Mouse (Mus musculus) myocyte (in vitro differentiated cells): ENCODE measurements around the gene Tmem219.

Experiments used
- CEBPB ChIP-seq: IDR thresholded peaks from 2 replicates; pipeline ENCODE4 v1.6.1; 2011; ENCODE audit warnings: mild to moderate bottlenecking, moderate library complexity; ENCODE audit not compliant: poor library complexity, insufficient read depth, severe bottlenecking
- E2F4 ChIP-seq: IDR thresholded peaks from one replicate; pipeline ENCODE4 v1.6.1; 2011; ENCODE audit warnings: mild to moderate bottlenecking, control low read depth, moderate library complexity; ENCODE audit not compliant: insufficient read depth
- MAX ChIP-seq: IDR thresholded peaks from one replicate; pipeline ENCODE4 v1.6.1; 2011; ENCODE audit warnings: low read depth, mild to moderate bottlenecking, control low read depth
- MYOG ChIP-seq, 3 experiments: IDR thresholded peaks; one replicate each; pipeline ENCODE4 v1.6.1; 2011; ENCODE audit warnings: control low read depth in 2 of 3, low read depth in 2 of 3, mild to moderate bottlenecking in 2 of 3; ENCODE audit not compliant: insufficient read length in 2 of 3, control insufficient read depth in 1 of 3, insufficient read depth in 1 of 3
- POLR2A ChIP-seq: IDR thresholded peaks from one replicate; pipeline ENCODE4 v1.6.1; 2011; ENCODE audit warnings: low read depth, mild to moderate bottlenecking, control low read depth, moderate library complexity; ENCODE audit not compliant: insufficient read length
- POLR2AphosphoS2 ChIP-seq: IDR thresholded peaks from one replicate; pipeline ENCODE4 v1.6.1; 2011; ENCODE audit warnings: low read depth, control low read depth; ENCODE audit not compliant: insufficient read length
- REST ChIP-seq: IDR thresholded peaks from one replicate; pipeline ENCODE4 v1.6.1; 2011; ENCODE audit warnings: mild to moderate bottlenecking, control low read depth, moderate library complexity; ENCODE audit not compliant: insufficient read depth, insufficient read length
- TCF12 ChIP-seq: IDR thresholded peaks from one replicate; pipeline ENCODE4 v1.6.1; 2011; ENCODE audit warnings: mild to moderate bottlenecking, control low read depth; ENCODE audit not compliant: poor library complexity, insufficient read depth, severe bottlenecking
- USF1 ChIP-seq: IDR thresholded peaks from one replicate; pipeline ENCODE4 v1.6.1; 2011; ENCODE audit warnings: low read depth, mild to moderate bottlenecking, control low read depth, moderate library complexity

DNA sequence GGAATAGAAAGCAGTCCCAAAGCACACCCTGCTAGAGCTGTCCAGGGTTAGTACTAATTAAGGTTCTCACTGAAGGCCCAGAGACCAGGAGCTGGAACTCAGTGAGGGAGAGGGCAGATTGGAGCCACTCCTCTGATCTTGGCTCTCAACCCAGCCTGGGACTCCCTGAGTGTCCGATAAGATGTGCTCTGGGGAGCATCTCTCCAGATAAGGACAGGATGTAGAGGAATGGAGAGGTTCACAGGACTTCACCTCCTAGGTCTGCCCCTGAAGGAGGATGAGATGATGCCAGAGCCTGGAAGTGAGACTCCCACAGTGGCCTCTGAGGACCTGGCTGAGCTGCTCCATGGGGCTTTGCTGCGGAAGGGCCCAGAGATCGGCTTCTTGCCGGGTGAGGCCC, 29.0 kb upstream of the Tmem219 start:
- TF ChIP-seq USF1 (no peak), CEBPB (no peak), POLR2AphosphoS2 (no peak), MAX (no peak), POLR2A (no peak), TCF12 (no peak), E2F4 (no peak), REST (no peak), MYOG (IDR thresholded peaks at IDR 0.05; ENCODE audit: control insufficient read depth in 1 of 3, insufficient read depth in 1 of 3, insufficient read length in 2 of 3, low read depth in 2 of 3) (no peak)
